Mouse (Mus musculus) left cerebral cortex, adult 6 months (tissue): ENCODE measurements around the gene Lmnb2. TPM values are rescaled to one million over a fixed set of nuclear protein-coding genes. Genes with fewer than 3 reads are reported as not detected.

ENCODE experiments used
- long read RNA-seq, 2 experiments: library from polyadenylated mRNA; unstranded; transcript quantifications; one replicate each; pipeline ENCODE4 v2.0.0; 2019 to 2020
- polyA plus RNA-seq: library from polyadenylated mRNA; unstranded; fragments of <200 nt; fragmentation: Nextera tagmentation; gene quantifications from 2 replicates; pipeline ENCODE4 v1.2.3, GENCODE M21; 2021

Lmnb2 gene
- 4.0 and 4.5 TPM in 2 replicates for polyA plus RNA-seq
- long read RNA-seq, experiment 1, transcript Lmnb2-201 (12 exons, 3,531 nt): major isoform, 60 of 97 reads
- long read RNA-seq, experiment 1, partial matches to known transcripts: 12 of 97 reads
- long read RNA-seq, experiment 1, other reads (novel, unspliced or antisense): 25 of 97 reads
- long read RNA-seq, experiment 2, partial matches to known transcripts: 1 of 6 reads
- long read RNA-seq, experiment 2, other reads (novel, unspliced or antisense): 3 of 6 reads

DNA sequence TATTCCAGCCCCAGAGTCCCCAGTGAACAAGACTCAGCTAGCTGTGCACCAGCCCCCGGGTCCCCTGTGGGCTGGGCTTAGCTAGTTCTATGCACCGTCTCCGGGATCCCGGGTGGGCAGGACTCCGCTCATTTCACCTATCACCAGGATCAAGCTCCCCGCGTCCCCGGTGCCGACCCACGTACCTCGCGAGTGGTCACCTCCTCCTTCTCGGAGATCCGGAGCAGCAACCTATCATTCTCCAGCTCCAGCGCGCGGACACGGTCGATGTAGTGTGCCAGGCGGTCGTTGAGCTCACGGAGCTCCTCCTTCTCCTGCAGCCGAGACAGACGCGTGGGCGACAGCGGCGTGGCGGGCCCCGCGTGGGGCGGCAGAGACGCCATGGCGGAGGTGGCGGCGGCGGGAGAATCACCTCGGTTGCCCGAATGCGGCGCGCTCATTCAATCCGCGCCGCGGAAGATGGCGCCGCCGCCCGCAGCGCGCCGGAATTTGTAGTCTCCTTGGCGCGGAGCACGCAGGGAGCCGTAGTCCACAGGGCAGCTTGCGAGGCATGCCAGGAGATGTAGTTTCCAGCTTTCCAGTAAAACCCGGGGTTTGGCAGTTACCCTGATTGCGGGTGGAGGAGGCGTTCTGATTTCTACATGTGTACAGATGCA lies at the start of gene Lmnb2:
TSS of gene Lmnb2 (minus strand) at position 467 of the 656 bp plus-strand sequence.

DNA sequence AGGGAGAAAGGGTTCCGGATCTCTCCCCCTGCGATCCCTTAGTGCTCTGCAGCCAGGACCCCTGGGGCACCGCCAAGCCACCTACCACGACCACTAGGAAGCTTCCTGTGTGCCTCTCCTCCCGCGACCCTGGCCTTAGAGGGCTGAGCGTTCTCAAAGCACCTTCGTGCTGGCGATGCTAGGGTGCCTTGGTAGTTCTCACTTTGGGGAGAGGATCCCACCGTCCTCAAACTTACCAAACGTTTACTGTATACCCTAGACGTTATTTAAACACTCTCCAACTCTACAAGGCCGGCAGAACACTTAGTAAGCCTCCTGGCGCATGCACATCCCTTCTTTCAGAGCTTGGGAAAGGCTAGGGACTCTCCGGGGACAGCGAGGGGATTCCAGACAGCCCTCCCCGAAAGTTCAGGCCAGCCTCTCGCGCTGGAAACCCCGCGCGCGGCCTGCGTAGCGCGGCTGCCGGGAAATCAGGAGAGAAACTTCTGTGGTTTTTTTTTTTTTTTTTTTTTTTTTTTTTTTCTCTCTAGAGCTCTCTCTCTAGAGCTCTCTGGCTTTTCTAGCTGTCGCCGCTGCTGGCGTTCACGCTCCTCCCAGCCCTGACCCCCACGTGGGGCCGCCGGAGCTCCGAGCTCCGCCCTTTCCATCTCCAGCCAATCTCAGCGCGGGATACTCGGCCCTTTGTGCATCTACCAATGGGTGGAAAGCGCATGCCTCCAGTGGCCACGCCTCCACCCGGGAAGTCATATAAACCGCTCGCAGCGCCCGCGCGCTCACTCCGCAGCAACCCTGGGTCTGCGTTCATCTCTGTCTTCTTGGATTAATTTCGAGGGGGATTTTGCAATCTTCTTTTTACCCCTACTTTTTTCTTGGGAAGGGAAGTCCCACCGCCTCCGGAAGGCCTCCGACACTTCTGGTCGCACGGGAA lies 11.5 kb upstream of the Lmnb2 start, which contains the start of gene Gadd45b:
TSS of gene Gadd45b (plus strand) at position 775 of the 928 bp plus-strand sequence.

DNA sequence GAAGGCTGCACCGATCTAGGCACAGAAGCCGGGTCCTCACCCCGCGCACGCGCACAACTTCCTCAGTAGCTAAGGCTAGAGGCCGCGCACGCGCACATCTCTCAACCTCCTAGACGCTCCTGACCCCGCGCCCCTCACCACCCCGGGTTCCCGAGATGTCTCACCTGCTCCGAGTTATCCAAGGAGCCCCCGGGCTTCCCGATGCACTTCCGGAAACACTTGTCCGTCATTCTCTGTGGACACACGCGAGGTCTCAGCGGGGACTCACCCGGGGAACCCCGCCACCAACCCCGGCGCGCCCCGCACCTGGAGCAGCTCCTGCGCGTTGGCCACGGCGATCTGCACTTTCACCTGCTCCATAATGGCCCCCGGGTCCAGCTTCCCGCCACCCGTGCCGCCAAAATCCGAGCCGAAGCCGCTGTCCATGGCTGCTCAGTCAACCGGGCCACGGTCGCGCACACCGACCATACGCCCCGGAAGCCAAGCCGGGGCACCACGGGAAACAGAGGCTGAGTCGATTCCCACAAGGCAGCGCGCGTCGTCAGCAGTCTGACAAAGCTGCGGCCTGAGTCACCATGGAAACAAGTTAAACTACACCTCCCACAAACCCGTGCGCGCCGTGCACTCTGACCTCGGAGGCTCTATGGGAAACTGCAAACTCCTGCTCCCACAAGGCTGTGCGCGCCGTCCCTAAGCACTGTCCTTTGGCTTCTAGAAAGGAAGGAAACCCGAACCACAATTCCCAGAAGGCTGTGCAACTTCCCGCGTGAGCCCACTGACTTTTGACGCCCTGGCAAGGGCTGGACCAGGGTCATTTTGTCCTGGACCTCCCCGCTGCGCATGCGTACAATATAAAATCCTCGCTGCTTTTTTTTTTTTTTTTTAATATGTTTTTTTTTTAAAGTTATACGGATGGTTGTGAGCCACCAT lies 17.5 kb downstream of the Lmnb2 start, which contains the start of gene Timm13:
TSS of gene Timm13 (minus strand) at position 652 of the 930 bp plus-strand sequence.

DNA sequence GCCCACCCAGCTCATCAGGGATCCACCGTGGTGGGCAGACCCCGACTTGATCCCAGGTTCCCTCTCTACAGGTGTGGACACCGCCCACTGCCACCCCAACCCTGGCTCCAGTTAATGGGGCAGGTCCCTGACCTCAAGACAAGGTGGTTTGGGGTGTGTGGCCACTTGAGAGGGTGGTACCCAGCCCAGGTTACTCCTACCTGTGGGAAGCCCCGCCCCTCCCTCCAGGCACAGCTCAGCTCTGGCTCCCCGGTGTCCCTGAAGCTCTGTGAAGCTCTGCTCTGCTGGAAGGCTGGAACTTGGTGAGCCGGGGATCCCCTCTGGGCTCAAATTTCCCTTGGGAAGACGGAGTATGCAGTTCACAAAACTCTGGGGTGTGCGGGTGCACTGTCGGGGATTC lies 46.5 kb downstream of the Lmnb2 start, which contains the start of gene Tmprss9:
TSS of gene Tmprss9 (plus strand) at position 268 of the 400 bp plus-strand sequence.

DNA sequence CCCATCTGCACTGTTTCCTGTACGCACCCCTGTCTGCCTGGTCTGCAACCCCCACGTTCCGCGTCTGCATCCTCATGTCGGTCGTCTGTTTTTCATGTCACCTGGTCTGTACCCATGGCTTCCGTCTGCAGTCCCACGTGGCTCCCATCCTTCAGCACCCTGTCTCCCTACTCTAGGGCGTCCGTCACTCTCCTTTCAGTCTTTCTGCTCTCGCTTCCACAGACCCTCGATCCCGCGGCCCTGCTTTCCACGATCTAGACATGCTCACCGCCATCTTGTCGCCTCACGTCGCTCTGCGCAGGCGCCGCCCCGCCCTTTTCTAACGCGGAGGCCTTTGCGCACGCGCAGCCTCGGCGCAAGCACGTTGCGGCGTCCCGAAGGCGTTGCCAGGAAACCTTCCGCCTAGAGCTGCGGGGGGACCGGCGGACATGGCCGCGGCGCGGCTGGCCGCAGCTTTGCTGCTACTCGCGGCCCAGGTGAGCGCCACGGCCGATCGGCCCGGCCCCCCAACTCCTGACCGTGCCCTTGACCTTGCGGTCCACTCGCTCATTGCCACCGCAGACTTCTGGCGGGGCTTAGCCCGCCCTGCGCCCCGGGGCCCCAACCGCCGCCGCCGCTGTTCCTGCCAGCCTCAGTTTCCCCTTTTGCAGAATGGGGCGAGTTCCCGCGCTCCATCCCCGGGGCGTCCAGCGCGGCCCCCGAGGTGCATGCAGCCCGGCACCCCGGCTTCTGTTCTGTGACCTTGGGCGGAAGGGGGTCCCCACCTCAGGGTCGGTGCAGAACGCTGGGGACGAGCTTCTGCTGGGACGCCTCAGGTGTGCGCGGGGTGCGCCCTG lies 62.9 kb downstream of the Lmnb2 start, which contains the start of the genes Lsm7 and Sppl2b:
TSS of gene Lsm7 (minus strand) at position 297 of the 836 bp plus-strand sequence.
TSS of gene Sppl2b (plus strand) at position 363 of the 836 bp plus-strand sequence.

Other genes starting within 250 kb of the Lmnb2 start
- 4.0 and 9.1 TPM in 2 replicates for gene Mknk2, start 240.1 kb downstream of the Lmnb2 start, polyA plus RNA-seq
- gene Mob3a, start 216.3 kb downstream of the Lmnb2 start, polyA plus RNA-seq: 8.4 and 9.9 TPM in 2 replicates
- gene Izumo4, start 216.1 kb downstream of the Lmnb2 start, polyA plus RNA-seq: 49.5 and 65.0 TPM in 2 replicates
- gene Ap3d1, start 176.0 kb downstream of the Lmnb2 start, polyA plus RNA-seq: 44.4 and 48.6 TPM in 2 replicates
- gene Dot1l, start 163.0 kb downstream of the Lmnb2 start, polyA plus RNA-seq: 1.6 and 2.7 TPM in 2 replicates
- 5.5 and 41.9 TPM in 2 replicates for gene Sf3a2, start 120.0 kb downstream of the Lmnb2 start, polyA plus RNA-seq
- gene Plekhj1, start 119.6 kb downstream of the Lmnb2 start, polyA plus RNA-seq: 92.8 and 104 TPM in 2 replicates
- gene Amh, start 113.0 kb downstream of the Lmnb2 start, polyA plus RNA-seq: 0.16 TPM in 1 of 2 replicates, not detected in the other
- gene Jsrp1, start 104.7 kb downstream of the Lmnb2 start, polyA plus RNA-seq: 13.2 and 15.5 TPM in 2 replicates
- gene Oaz1, start 91.6 kb downstream of the Lmnb2 start, polyA plus RNA-seq: 2,247 and 2,738 TPM in 2 replicates
- gene Lingo3, start 74.2 kb downstream of the Lmnb2 start, polyA plus RNA-seq: 22.3 and 23.9 TPM in 2 replicates
- 357 and 416 TPM in 2 replicates for gene Lsm7, start 63.0 kb downstream of the Lmnb2 start, polyA plus RNA-seq
- 17.6 and 18.7 TPM in 2 replicates for gene Sppl2b, start 63.0 kb downstream of the Lmnb2 start, polyA plus RNA-seq
- 0.20 and 0.21 TPM in 2 replicates for gene Tmprss9, start 46.4 kb downstream of the Lmnb2 start, polyA plus RNA-seq
- gene Timm13, start 17.3 kb downstream of the Lmnb2 start, polyA plus RNA-seq: 532 and 700 TPM in 2 replicates
- gene Gadd45b, start 11.8 kb upstream of the Lmnb2 start, polyA plus RNA-seq: 18.5 and 19.5 TPM in 2 replicates
- gene Gng7, start 96.7 kb upstream of the Lmnb2 start, polyA plus RNA-seq: 51.0 and 79.6 TPM in 2 replicates
- gene Diras1, start 107.4 kb upstream of the Lmnb2 start, polyA plus RNA-seq: 37.8 and 61.2 TPM in 2 replicates
- 31.5 and 39.4 TPM in 2 replicates for gene Slc39a3, start 119.2 kb upstream of the Lmnb2 start, polyA plus RNA-seq
- 216 and 260 TPM in 2 replicates for gene Sgta, start 141.9 kb upstream of the Lmnb2 start, polyA plus RNA-seq
- gene Thop1, start 151.8 kb upstream of the Lmnb2 start, polyA plus RNA-seq: 20.8 and 27.8 TPM in 2 replicates
- 0.36 and 0.86 TPM in 2 replicates for gene Creb3l3, start 180.6 kb upstream of the Lmnb2 start, polyA plus RNA-seq
- gene Map2k2, start 187.7 kb upstream of the Lmnb2 start, polyA plus RNA-seq: 111 and 115 TPM in 2 replicates
- gene Zbtb7a, start 217.0 kb upstream of the Lmnb2 start, polyA plus RNA-seq: 93.9 and 115 TPM in 2 replicates
- gene Pias4, start 249.7 kb upstream of the Lmnb2 start, polyA plus RNA-seq: 19.6 and 22.7 TPM in 2 replicates